Mouse (Mus musculus): Measurements from ENCODE around the gene Prim2. TPM values are rescaled to one million over a fixed set of nuclear protein-coding genes. Genes with fewer than 3 reads are reported as not detected.

Prim2 gene
- 1 to 10 TPM; 5.6 to 6.4 TPM for total RNA-seq (2021)
- long read RNA-seq, experiment 1, partial matches to known transcripts: 2 of 5 reads
- long read RNA-seq, experiment 1, other reads (novel, unspliced or antisense): 0 of 5 reads
- long read RNA-seq, experiment 2, partial matches to known transcripts: 1 of 4 reads
- long read RNA-seq, experiment 2, other reads (novel, unspliced or antisense): 1 of 4 reads

DNA sequence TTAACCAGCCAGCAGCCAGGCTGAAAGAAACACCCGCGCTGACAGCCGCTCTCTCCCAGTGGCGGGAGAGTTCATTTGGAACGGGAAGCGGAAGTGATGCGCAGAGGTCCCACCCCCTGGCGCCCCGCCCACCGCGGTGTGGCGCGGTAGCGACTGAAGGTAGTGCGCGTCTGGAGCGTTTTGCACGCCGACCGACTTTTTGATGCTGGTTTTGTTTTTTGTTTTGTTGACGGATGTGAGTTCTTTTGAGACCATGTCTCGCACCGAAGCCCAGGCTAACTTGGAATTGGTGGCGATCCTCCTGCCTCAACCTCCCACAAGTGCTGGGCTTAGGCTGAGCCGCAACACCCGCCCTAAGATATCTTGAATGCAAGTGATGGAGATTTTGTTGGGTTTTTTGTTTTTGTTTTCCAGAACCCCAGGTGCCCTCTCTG, at the start of gene Prim2:
Gene Prim2, minus strand, starts transcription at position 88 of the 434 bp plus-strand sequence.
- DNase-seq (ENCODE audit: low spot score in 2 of 2): peak; percentile 84 to 90

DNA sequence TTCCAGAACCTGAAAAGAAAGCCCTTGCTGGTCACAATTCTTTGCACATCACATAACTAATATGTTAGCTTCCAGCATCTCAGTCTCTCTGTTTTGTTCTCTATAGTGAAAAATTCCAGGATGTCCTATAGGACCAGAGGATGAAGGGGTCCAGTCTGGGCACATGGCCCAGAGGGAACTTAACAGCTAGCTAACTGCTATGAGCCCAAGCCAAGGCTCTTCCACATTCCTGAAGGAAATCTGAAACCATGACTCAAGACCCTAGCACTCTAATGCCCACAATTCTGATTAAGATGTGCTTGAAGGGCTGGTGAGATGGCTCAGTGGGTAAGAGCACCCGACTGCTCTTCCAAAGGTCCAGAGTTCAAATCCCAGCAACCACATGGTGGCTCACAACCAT, 48.0 kb upstream of the Prim2 start:
- no peak for DNase-seq (ENCODE audit: low spot score in 2 of 2)

DNA sequence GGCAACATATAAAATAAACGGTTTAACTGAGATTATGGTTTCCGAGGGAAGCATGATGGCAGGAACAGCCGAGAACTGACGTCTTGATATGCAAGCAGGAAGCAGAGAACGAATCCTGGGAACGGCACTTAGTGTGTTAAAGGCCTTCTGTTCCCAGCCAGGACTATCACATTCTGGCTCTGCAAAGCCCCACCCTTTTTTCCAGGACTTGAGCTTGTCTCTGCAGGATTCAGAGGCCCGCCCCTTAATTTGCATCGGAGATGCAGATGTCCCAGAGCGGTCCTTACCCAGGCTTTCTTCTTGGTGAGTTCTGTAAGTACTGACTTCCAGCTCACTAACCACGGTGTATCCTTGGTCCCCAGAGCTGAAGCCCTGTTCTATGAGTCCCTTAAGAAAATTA, 45.2 kb upstream of the Prim2 start:
- no peak for DNase-seq (ENCODE audit: low spot score in 2 of 2)

GRCm38 (mm10) chr1:33712026-33712425, 42.4 kb upstream of the Prim2 start:
- DNase-seq (ENCODE audit: low spot score in 2 of 2): no peak

GRCm38 (mm10) chr1:33709615-33710014, 40.0 kb upstream of the Prim2 start:
- DNase-seq (ENCODE audit: low spot score in 2 of 2): no peak

GRCm38 (mm10) chr1:33701244-33701643, 31.6 kb upstream of the Prim2 start:
- DNase-seq (ENCODE audit: low spot score in 2 of 2): peak in 1 of 2 experiments; percentile 42

DNA sequence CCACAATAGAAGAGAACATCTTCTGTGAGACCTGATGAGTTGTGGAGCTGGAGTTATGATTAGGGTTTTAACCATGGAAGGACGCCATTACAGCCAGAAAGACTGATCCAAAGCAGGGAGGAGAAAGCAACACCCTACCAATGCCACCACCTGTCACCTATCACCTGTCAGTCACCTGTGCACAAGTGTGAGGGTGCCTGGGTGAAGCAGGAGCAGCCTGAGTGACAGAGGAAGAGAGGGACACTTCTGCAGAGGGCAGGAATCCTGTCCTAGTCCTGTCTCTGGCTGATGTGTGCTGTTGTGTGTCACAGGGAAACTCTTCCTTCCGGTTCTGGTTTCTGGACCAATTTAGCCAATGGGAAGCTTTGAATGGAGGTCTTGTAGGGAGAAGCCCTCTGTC, 26.4 kb upstream of the Prim2 start:
- DNase-seq (ENCODE audit: low spot score in 2 of 2): no peak

- DNase-seq (ENCODE audit: low spot score in 2 of 2): no peak
These were observed 24.3 kb upstream of the Prim2 start for GRCm38 (mm10) chr1:33693893-33694292.

GRCm38 (mm10) chr1:33690087-33690448, 20.5 kb upstream of the Prim2 start:
- DNase-seq (ENCODE audit: low spot score in 2 of 2): no peak

- no peak for DNase-seq (ENCODE audit: low spot score in 2 of 2)
These were observed 20.0 kb upstream of the Prim2 start for GRCm38 (mm10) chr1:33689446-33690086.

DNA sequence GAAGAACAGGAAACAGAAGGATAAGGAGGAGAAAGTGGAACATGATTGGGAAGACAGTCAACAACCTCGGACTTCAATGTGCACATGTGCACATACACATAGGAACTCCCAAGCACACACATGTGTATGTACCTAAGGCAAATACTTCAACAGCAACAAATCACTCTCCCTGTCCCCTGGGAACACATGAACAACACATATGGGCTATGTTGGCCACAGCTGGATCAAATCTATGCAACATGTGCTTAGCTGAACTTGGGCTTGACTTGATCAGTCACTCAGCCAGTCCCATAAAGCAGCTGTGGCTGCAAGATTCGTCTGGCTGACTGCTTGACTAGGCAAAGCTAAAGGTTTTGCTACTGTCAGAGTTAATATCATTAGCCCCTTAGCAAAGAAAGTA, 19.2 kb upstream of the Prim2 start:
- no peak for DNase-seq (ENCODE audit: low spot score in 2 of 2)

DNA sequence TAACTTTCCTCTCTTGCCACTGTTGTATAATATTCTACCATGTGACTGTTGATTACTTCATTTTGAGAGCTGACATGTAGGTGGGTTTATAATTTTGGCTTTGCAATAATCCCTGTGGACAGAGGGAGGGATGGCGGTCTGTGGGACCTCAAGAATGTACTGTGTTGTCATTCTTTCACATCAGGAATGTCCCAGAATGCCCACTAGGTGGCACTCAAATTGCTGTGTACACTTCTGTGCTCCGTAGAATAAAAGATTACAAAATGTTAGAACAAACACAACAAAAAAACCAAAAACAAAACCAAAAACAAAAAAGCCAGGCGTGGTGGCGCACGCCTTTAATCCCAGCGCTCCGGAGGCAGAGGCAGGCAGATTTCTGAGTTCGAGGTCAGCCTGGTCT, 14.9 kb upstream of the Prim2 start:
- DNase-seq (ENCODE audit: low spot score in 2 of 2): no peak

GRCm38 (mm10) chr1:33680890-33681289, 11.3 kb upstream of the Prim2 start:
- no peak for DNase-seq (ENCODE audit: low spot score in 2 of 2)

GRCm38 (mm10) chr1:33680435-33680834, 10.8 kb upstream of the Prim2 start:
- DNase-seq (ENCODE audit: low spot score in 2 of 2): no peak

DNA sequence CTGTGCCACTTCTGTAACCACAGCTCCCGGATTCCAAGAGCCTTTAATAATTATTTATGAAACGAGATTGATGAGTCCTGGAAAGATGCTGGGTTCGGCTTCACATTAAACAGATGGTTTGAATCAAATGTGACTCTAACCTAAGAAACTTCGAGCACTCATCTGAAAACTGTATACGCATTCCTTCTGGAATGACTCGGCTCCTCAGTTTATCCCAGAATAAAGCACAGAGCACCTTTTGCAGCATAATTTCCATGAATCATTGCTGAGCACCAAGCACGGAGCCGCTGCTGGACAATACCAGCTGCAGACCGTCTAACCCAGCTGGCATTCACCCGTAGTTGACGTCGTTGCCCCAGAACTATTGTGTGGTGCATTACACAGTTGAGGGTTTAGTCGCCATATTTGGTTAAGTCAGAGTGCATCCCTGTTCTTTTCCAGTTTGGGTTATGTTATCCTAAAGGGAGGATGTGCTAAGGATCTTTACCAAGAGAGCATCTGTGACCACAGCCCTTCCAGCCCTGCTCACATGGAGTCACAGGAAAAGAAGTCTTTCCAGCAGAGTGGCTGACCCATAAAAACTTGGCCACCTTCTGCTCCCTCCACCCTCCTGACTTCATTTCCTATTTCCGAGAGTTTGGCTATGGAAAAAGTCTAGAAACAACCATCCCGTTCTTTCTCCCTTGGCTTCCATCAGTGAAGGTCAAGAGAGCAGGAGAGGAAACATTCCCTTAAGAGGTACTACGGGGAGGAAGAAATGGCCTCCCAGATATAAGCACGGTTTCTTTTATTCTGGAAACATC, 3.8 kb upstream of the Prim2 start:
- no peak for DNase-seq (ENCODE audit: low spot score in 2 of 2)

GRCm38 (mm10) chr1:33672514-33672913, 2.9 kb upstream of the Prim2 start:
- DNase-seq (ENCODE audit: low spot score in 2 of 2): peak; percentile 21 to 48

DNA sequence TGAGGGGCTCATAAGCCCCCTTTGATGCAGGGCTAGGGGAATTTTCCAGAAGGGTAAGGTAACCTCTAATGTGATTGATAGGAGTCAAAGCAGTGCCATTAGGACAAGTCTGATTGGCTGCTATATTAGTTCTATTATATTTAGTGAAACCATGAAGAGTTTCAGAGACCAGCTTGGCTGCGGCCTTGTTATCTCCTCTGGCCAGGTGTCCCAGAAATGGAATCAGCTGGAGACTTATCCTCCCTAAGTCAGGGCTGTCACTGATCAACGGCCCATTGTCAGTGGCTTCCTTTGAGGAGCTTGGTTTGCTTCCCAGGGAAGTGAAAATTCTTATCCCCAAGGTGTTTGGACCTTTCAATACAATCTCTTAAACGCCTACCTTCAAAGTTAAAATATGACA, 2.5 kb upstream of the Prim2 start:
- DNase-seq (ENCODE audit: low spot score in 2 of 2): no peak

GRCm38 (mm10) chr1:33671441-33671840, 1.8 kb upstream of the Prim2 start:
- DNase-seq (ENCODE audit: low spot score in 2 of 2): no peak

GRCm38 (mm10) chr1:33670164-33670616, 595 bp upstream of the Prim2 start:
- DNase-seq (ENCODE audit: low spot score in 2 of 2): peak; percentile 52

DNA sequence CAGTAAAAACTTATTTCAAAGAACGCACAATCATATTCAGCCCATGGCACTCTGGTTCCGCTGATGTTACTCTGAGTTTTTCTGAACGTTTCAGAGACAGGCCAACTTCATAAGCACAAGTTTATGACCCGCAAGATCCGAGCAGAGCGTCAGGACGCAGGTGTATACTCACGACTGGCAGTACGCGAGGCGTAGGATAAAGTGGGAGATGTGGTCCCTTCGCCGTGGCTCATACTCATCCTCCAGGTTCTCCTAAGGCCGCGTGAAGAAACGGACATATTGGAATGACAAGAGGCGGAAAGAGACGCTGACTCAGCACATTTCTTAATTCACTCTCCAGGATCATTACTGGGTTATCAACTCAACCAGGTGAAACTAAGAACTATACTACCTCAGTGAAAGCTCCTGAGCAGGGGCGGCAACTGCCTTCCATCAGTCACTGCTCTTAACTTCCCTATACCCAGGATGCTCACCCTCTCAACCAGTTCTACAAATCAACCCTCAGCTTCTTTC, 5.9 kb downstream of the Prim2 start:
- no peak for DNase-seq (ENCODE audit: low spot score in 2 of 2)

DNA sequence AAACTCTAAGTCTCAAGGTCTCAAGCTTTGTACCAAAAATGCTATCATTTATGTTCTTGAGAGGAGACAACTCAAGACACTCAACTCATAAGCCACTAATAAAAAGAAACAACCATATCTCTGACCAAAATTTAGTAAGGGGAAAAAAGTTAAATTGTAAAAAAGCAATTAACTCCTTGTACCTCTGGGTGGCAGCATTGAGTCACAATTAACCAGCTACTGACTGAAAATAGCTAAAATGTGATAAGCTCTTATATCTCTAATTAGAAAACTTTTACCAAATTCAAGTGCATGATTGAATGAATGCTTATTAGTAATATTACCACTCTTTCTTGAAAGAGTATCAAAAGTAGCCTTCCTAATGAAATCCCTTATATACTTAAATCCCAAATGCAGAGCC, 6.4 kb downstream of the Prim2 start:
- peak in 1 of 2 experiments; percentile 24 for DNase-seq (ENCODE audit: low spot score in 2 of 2)

DNA sequence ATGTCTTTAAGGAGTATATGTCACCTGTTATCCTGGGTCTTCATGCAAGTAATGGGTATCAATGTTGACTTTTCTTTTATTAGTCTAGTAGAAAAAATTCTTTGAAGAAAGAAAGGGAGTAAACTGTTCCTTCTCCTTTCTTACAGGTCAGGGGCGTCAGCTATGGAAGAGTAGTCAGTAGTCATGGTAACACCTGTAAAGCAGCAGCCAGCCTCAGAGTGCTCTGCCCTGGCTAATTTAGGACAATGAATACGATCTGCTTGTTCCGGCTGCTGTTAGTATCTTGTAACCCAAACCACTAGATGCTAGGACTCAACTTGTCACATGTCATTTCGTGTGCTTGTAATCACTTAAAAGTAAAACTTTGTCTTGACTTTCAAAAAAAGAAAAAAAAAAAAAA, 11.3 kb downstream of the Prim2 start:
- DNase-seq (ENCODE audit: low spot score in 2 of 2): no peak
